Mouse (Mus musculus) activated CD4-positive, CD25-positive, alpha-beta regulatory T cell, adult 9 weeks (primary cell): Measurements from ENCODE around the gene Rpl35. TPM values are rescaled to one million over a fixed set of nuclear protein-coding genes. Genes with fewer than 3 reads are reported as not detected.

Experiments
- polyA plus RNA-seq: library from polyadenylated mRNA; unstranded; fragments of 100-300 nt; shearing (Covaris generic); gene quantifications from one replicate; pipeline ENCODE4 v1.2.1, GENCODE M21; 2017

The Rpl35 gene
- 479 TPM for polyA plus RNA-seq

DNA sequence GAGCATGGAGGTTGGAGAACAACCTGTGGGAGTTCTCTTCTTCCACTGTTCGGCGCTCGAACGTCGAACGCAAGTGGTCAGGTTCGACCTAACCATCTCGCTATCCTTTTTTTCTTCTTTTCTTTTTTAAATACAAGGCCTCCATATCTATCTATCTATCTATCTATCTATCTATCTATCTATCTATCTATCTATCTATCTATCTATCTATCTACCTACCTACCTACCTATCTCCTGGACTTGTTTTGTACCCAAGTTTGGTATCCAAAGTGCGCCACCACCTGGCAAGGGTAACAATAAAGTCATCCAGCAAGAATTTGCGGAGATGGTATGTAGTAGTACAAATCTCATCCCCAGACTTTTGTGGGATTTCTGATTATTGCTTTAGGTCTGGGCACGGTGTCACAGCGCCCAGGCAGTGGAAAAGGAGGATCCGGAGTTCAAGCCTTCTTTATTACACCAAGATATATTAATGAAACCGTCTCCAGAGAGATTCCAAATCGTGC, at the start of gene Rpl35:
Rpl35 (minus strand) TSS at position 51 of the 506 bp plus-strand sequence.

DNA sequence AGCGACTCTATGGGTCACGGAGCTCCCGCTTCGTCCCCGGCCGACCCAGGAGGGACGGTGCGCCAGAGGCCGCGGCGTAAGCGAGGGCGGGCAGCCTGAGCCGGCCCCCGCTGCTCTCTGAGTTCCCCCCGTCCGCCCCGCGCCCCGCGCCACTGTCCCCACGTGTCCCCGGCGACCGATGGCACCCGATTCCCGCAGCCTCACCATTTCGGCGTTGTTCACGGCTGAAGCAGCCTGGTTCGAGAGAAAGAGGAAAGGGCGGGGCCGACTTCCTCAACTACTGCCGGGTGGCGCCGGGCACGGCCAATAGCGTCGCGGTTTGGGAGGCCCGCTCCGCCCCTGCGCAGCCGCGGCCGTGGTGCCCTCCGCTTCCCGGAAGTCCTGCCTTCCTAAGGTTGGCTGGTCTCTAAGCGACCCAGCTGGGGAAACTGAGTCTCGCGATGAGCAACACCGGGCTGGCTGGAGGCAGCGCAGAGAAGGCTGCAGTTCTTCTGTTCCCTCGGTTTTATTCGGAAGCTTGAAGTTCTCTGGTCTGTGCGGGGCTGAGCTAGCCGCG, 466 bp downstream of the Rpl35 start, which contains the start of gene Arpc5l:
Arpc5l (plus strand) TSS at position 469 of the 556 bp plus-strand sequence.

DNA sequence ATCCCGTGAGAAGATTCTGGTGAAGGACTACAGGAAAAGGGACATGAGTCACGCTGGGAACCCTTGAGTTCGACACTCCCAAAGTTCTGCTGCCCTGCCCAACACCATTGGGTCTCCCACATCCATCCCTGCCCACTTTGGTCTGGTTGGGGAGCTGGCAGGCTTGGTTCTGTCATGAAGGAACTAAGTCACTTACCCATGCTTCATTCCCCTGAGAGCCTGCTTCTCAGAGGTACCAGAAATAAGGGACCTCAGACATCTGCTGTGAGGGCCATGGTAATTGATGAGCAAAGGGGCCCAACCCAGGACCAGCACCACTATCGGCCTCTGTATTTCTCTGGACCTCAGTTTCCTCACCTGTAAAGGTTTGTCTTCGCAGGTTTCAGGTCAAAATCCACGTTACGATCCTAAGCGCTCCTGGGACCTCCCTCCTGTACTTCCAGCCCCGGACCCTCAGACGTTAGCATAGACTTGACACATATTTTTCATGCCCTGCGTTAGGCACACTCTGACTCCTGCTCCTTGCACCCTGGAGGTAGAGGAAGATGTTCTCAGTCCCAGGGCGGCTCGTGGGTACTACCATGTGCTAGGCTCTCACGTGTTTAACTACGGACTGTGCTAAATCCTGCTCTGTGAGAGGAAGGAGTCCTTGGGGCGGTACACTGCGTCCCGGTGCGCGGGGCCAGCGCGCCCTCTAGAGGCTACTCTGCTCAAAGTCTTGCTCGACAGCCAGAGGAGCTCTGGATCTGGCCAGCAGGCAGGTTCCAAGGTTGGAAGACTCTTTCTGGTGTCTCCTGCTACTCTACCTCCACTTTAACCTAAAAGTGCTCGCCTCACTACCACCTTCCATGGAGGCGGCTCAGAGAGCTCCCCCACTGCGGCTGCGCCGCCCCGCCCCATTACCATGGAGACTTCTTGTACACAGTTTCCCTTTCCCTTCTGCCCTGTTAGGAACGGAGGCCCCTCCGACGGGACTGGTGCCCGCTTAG, 7.7 kb downstream of the Rpl35 start, which contains the start of gene Wdr38:
Wdr38 (plus strand) TSS at position 91 of the 989 bp plus-strand sequence.

Other genes starting within 250 kb of the Rpl35 start
- gene Nr6a1, start 77.9 kb downstream of the Rpl35 start, polyA plus RNA-seq: 0.68 TPM
- gene Olfml2a, start 73.6 kb downstream of the Rpl35 start, polyA plus RNA-seq: not detected
- 1.0 TPM for gene Wdr38, start 8.1 kb downstream of the Rpl35 start, polyA plus RNA-seq
- 222 TPM for gene Arpc5l, start 276 bp downstream of the Rpl35 start, polyA plus RNA-seq
- gene Golga1, start 59.9 kb upstream of the Rpl35 start, polyA plus RNA-seq: 40.1 TPM
- gene Scai, start 185.1 kb upstream of the Rpl35 start, polyA plus RNA-seq: 24.5 TPM
- 148 TPM for gene Ppp6c, start 220.8 kb upstream of the Rpl35 start, polyA plus RNA-seq